Mouse (Mus musculus): ENCODE results near the gene Efcab6. TPM values are rescaled to one million over a fixed set of nuclear protein-coding genes. Genes with fewer than 3 reads are reported as not detected.

The Efcab6 gene
- total and polyA plus RNA-seq, 3 experiments, result not detected

GRCm38 (mm10) chr15:83925338-83925737 lies 139.8 kb downstream of the Efcab6 start:
- Histone ChIP-seq H3K9ac (ENCODE audit: insufficient read depth, low read depth) (no peak overlapping the region), H3K4me2 (ENCODE audit: insufficient read depth, low read depth, poor library complexity, severe bottlenecking) (no peak overlapping the region), H3K27me3 (replicated peaks) (peaks cover 9% of the 10 kb centered on the region), H3K79me2 (replicated peaks; ENCODE audit: control insufficient read depth, extremely low read depth, insufficient read depth, poor library complexity, severe bottlenecking) (no peaks in the 10 kb centered on the region), H3K9me3 (replicated peaks; ENCODE audit: low read length) (no peaks in the 10 kb centered on the region), H3K4me3 (replicated peaks in 1 of 3; ENCODE audit: low read depth in 2 of 3, low read length in 2 of 3, poor library complexity in 1 of 3) (no peak overlapping the region), H3K36me3 (replicated peaks in 1 of 2; ENCODE audit: control insufficient read depth in 1 of 2, insufficient read depth in 1 of 2, low read length in 1 of 2) (no peaks in the 10 kb centered on the region), H3K27ac (ENCODE audit: insufficient read depth, low read depth) (no peak overlapping the region), H3K4me1 (ENCODE audit: control insufficient read depth in 1 of 2, insufficient read depth in 2 of 2) (no peaks in the 10 kb centered on the region)
- dilution Hi-C loops (cut with MboI; ENCODE audit: extremely low pct_ligation_motif_present, extremely low pct_unique_long_range_greater_than_20kb, low sequenced_read_pairs) (no loop called here), in situ Hi-C loops (cut with MboI; ENCODE audit: low pct_ligation_motif_present, low pct_unique_long_range_greater_than_20kb, low sequenced_read_pairs) (no loop called here)
- no peak for TF ChIP-seq MAFK (IDR thresholded peaks at IDR 0.05; ENCODE audit: insufficient replicate concordance, low read length)
- no peak for TF ChIP-seq ZKSCAN1 (IDR thresholded peaks at IDR 0.05; ENCODE audit: borderline replicate concordance, low read depth, low read length)
- TF ChIP-seq USF2 (conservative IDR thresholded peaks at IDR 0.05; ENCODE audit: low read depth, low read length), result no peak
- no peak for TF ChIP-seq TBP (conservative IDR thresholded peaks at IDR 0.05; ENCODE audit: low read depth, low read length)
- no peak for TF ChIP-seq TCF12 (IDR thresholded peaks at IDR 0.05; ENCODE audit: low read depth, low read length)
- no peak for TF ChIP-seq MAX (IDR thresholded peaks at IDR 0.05; ENCODE audit: low read length)
- no peak for TF ChIP-seq POLR2AphosphoS2 (IDR thresholded peaks at IDR 0.05; ENCODE audit: low read depth, low read length)
- no peak for TF ChIP-seq PAX5 (IDR thresholded peaks at IDR 0.05; ENCODE audit: low read length)
- no peak for TF ChIP-seq GABPA (IDR thresholded peaks at IDR 0.05; ENCODE audit: insufficient replicate concordance, low read depth, low read length)
- TF ChIP-seq E2F4 (IDR thresholded peaks at IDR 0.05; ENCODE audit: insufficient replicate concordance, low read depth, low read length), result no peak
- TF ChIP-seq ZC3H11A (IDR thresholded peaks at IDR 0.05; ENCODE audit: low read depth, low read length), result no peak
- DNase-seq (ENCODE audit: extremely low read depth), result no peak

GRCm38 (mm10) chr15:83924656-83925055 lies 140.5 kb downstream of the Efcab6 start:
- Histone ChIP-seq H3K27me3 (replicated peaks) (peaks cover 15% of the 10 kb centered on the region), H3K4me2 (ENCODE audit: insufficient read depth, low read depth, poor library complexity, severe bottlenecking) (no peak overlapping the region), H3K4me1 (ENCODE audit: control insufficient read depth in 1 of 2, insufficient read depth in 2 of 2) (no peaks in the 10 kb centered on the region), H3K36me3 (replicated peaks in 1 of 2; ENCODE audit: control insufficient read depth in 1 of 2, insufficient read depth in 1 of 2, low read length in 1 of 2) (no peaks in the 10 kb centered on the region), H3K9me3 (replicated peaks; ENCODE audit: low read length) (no peaks in the 10 kb centered on the region), H3K4me3 (replicated peaks in 1 of 3; ENCODE audit: low read depth in 2 of 3, low read length in 2 of 3, poor library complexity in 1 of 3) (no peak overlapping the region), H3K27ac (ENCODE audit: insufficient read depth, low read depth) (no peak overlapping the region), H3K9ac (ENCODE audit: insufficient read depth, low read depth) (no peak overlapping the region), H3K79me2 (replicated peaks; ENCODE audit: control insufficient read depth, extremely low read depth, insufficient read depth, poor library complexity, severe bottlenecking) (no peaks in the 10 kb centered on the region)
- dilution Hi-C loops (cut with MboI; ENCODE audit: extremely low pct_ligation_motif_present, extremely low pct_unique_long_range_greater_than_20kb, low sequenced_read_pairs), result no loop called here
- TF ChIP-seq ZNF384 (IDR thresholded peaks at IDR 0.05; ENCODE audit: low read depth, low read length) (no peak), MEF2A (IDR thresholded peaks at IDR 0.05; ENCODE audit: borderline replicate concordance, low read depth, low read length) (no peak)
- no peak for DNase-seq (ENCODE audit: extremely low read depth)
- in situ Hi-C loops (cut with MboI; ENCODE audit: low pct_ligation_motif_present, low pct_unique_long_range_greater_than_20kb, low sequenced_read_pairs), result no loop called here

- Histone ChIP-seq H3K27ac (ENCODE audit: insufficient read depth, low read depth) (no peak overlapping the region), H3K9ac (ENCODE audit: insufficient read depth, low read depth) (no peak overlapping the region), H3K4me1 (ENCODE audit: control insufficient read depth in 1 of 2, insufficient read depth in 2 of 2) (no peaks in the 10 kb centered on the region), H3K36me3 (replicated peaks in 1 of 2; ENCODE audit: control insufficient read depth in 1 of 2, insufficient read depth in 1 of 2, low read length in 1 of 2) (no peaks in the 10 kb centered on the region), H3K4me3 (replicated peaks in 1 of 3; ENCODE audit: low read depth in 2 of 3, low read length in 2 of 3, poor library complexity in 1 of 3) (no peak overlapping the region), H3K4me2 (ENCODE audit: insufficient read depth, low read depth, poor library complexity, severe bottlenecking) (no peak overlapping the region), H3K9me3 (replicated peaks; ENCODE audit: low read length) (no peaks in the 10 kb centered on the region), H3K79me2 (replicated peaks; ENCODE audit: control insufficient read depth, extremely low read depth, insufficient read depth, poor library complexity, severe bottlenecking) (no peaks in the 10 kb centered on the region), H3K27me3 (replicated peaks) (peaks cover 75% of the 10 kb centered on the region)
- DNase-seq (ENCODE audit: extremely low read depth), result no peak
- in situ Hi-C loops (cut with MboI; ENCODE audit: low pct_ligation_motif_present, low pct_unique_long_range_greater_than_20kb, low sequenced_read_pairs) (no loop called here), dilution Hi-C loops (cut with MboI; ENCODE audit: extremely low pct_ligation_motif_present, extremely low pct_unique_long_range_greater_than_20kb, low sequenced_read_pairs) (no loop called here)
- TF ChIP-seq ELF1 (IDR thresholded peaks at IDR 0.05; ENCODE audit: low read depth, low read length) (no peak), GABPA (IDR thresholded peaks at IDR 0.05; ENCODE audit: insufficient replicate concordance, low read depth, low read length) (no peak), MAFK (IDR thresholded peaks at IDR 0.05; ENCODE audit: insufficient replicate concordance, low read length) (no peak), JUN (IDR thresholded peaks at IDR 0.05; ENCODE audit: insufficient read depth, low read depth, low read length) (no peak), ETS1 (conservative IDR thresholded peaks at IDR 0.05; ENCODE audit: low read depth, low read length) (no peak), E2F4 (IDR thresholded peaks at IDR 0.05; ENCODE audit: insufficient replicate concordance, low read depth, low read length) (no peak), ZNF384 (IDR thresholded peaks at IDR 0.05; ENCODE audit: low read depth, low read length) (no peak), RCOR1 (conservative IDR thresholded peaks at IDR 0.05; ENCODE audit: low read depth, low read length) (no peak), JUND (conservative IDR thresholded peaks at IDR 0.05; ENCODE audit: low read depth, low read length) (no peak), RAD21 (IDR thresholded peaks at IDR 0.05; ENCODE audit: low read depth, low read length) (no peak), NRF1 (IDR thresholded peaks at IDR 0.05; ENCODE audit: low read depth, low read length) (no peak), SIN3A (IDR thresholded peaks at IDR 0.05; ENCODE audit: low read length) (no peak), KAT2A (IDR thresholded peaks at IDR 0.05; ENCODE audit: insufficient replicate concordance, low read length) (no peak), UBTF (IDR thresholded peaks at IDR 0.05; ENCODE audit: low read depth, low read length) (no peak), CHD2 (IDR thresholded peaks at IDR 0.05; ENCODE audit: low read length) (no peak), USF1 (IDR thresholded peaks at IDR 0.05; ENCODE audit: low read depth, low read length) (no peak)
Observed at GRCm38 (mm10) chr15:83915376-83915775, 149.8 kb downstream of the Efcab6 start.
